Mouse (Mus musculus) frontal cortex, postnatal 36 days (tissue): ENCODE results near the gene Rassf8.
A peak's percentile ranks its signal among the peaks of the same experiment; 100 is the strongest.

Experiments used
- DNase-seq, 2 experiments: peaks; one replicate each; pipeline ENCODE4 v3.0.0; 2022; ENCODE audit warnings: low spot score in 2 of 2

The Rassf8 gene

GRCm38 (mm10) chr6:145779383-145779782, 32.8 kb downstream of the Rassf8 start:
- DNase-seq = no peak

GRCm38 (mm10) chr6:145780180-145780802, 33.7 kb downstream of the Rassf8 start:
- DNase-seq = no peak

GRCm38 (mm10) chr6:145781256-145781655, 34.7 kb downstream of the Rassf8 start:
- no peak for DNase-seq

GRCm38 (mm10) chr6:145781966-145782365, 35.4 kb downstream of the Rassf8 start:
- no peak for DNase-seq

GRCm38 (mm10) chr6:145787311-145787710, 40.8 kb downstream of the Rassf8 start:
- no peak for DNase-seq

GRCm38 (mm10) chr6:145789738-145790137, 43.2 kb downstream of the Rassf8 start:
- DNase-seq = no peak

GRCm38 (mm10) chr6:145792373-145792772, 45.8 kb downstream of the Rassf8 start:
- DNase-seq = no peak

GRCm38 (mm10) chr6:145793109-145793593, 46.6 kb downstream of the Rassf8 start:
- DNase-seq = peak; percentile 33 to 73

GRCm38 (mm10) chr6:145794671-145795070, 48.1 kb downstream of the Rassf8 start:
- DNase-seq = no peak

- no peak for DNase-seq
Measured at GRCm38 (mm10) chr6:145796191-145797023, 49.9 kb downstream of the Rassf8 start.

GRCm38 (mm10) chr6:145797692-145798091, 51.1 kb downstream of the Rassf8 start:
- DNase-seq = no peak

- DNase-seq = no peak
Measured at GRCm38 (mm10) chr6:145801796-145802488, 55.4 kb downstream of the Rassf8 start.

- no peak for DNase-seq
Measured at GRCm38 (mm10) chr6:145802881-145803280, 56.3 kb downstream of the Rassf8 start.

- no peak for DNase-seq
Measured at GRCm38 (mm10) chr6:145804276-145804675, 57.7 kb downstream of the Rassf8 start.

- DNase-seq = no peak
Measured at GRCm38 (mm10) chr6:145806784-145807183, 60.2 kb downstream of the Rassf8 start.

- DNase-seq = no peak
Measured at GRCm38 (mm10) chr6:145807929-145808328, 61.4 kb downstream of the Rassf8 start.

GRCm38 (mm10) chr6:145809566-145809965, 63.0 kb downstream of the Rassf8 start:
- no peak for DNase-seq

GRCm38 (mm10) chr6:145810015-145810414, 63.5 kb downstream of the Rassf8 start:
- DNase-seq = no peak

GRCm38 (mm10) chr6:145811174-145811573, 64.6 kb downstream of the Rassf8 start:
- DNase-seq = no peak

- DNase-seq = no peak
Measured at GRCm38 (mm10) chr6:145815200-145815599, 68.7 kb downstream of the Rassf8 start.

GRCm38 (mm10) chr6:145819151-145819550, 72.6 kb downstream of the Rassf8 start:
- no peak for DNase-seq

- no peak for DNase-seq
Measured at GRCm38 (mm10) chr6:145822218-145822617, 75.7 kb downstream of the Rassf8 start.
